Mouse (Mus musculus) bone marrow macrophage, adult 2 months (primary cell): ENCODE data around the gene Prkca.

Source experiments
- CTCF ChIP-seq: IDR thresholded peaks from 2 replicates; pipeline ENCODE4 v1.5.1; 2012; ENCODE audit warnings: low read depth, mild to moderate bottlenecking, low read length, moderate library complexity
- POLR2A ChIP-seq: IDR thresholded peaks from 2 replicates; pipeline ENCODE4 v1.6.1; 2012; ENCODE audit warnings: mild to moderate bottlenecking, low read depth, low read length, borderline replicate concordance

DNA sequence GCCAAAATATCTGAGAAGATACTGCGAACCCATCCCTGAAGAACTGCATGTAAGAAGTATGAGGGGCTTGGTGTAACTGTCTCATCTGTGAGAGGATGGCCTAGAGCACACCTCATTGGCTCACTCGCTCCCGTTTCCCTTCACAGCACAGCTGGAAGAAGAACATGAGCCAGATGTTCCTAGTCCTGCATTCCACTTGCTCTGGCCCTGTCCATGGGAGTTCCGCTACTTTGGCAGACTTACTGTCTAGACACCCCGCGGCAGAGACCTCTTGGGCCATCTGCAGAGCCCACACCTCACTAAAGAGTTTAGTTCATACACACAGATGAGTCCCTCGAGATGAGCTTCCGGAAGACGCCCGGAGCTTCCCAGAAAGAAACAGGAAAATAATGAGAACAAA, 43.8 kb downstream of the Prkca start:
- TF ChIP-seq POLR2A (no peak), CTCF (no peak)
